Mouse (Mus musculus) cerebellum, postnatal 14 days (tissue): Measurements from ENCODE around the gene Wdhd1.
"Not testable (repeated sequence)": the region's sequence is repeated elsewhere in the genome, so short reads cannot be mapped to it uniquely, and the experiment has no call there.

Experiments used
- DNase-seq, 2 experiments: peaks; one replicate each; pipeline ENCODE4 v3.0.0; 2021; ENCODE audit warnings: mixed read lengths in 2 of 2

Wdhd1 gene

GRCm38 (mm10) chr14:47276637-47277393 lies at the start of gene Wdhd1, which contains the start of gene Socs4:
Gene Wdhd1, minus strand, starts transcription at chr14:47276857.
Gene Socs4, plus strand, starts transcription at chr14:47276931.
- DNase-seq, result peak; percentile 96 to 98

GRCm38 (mm10) chr14:47325965-47326761 lies 49.5 kb upstream of the Wdhd1 start:
- DNase-seq, result no peak

GRCm38 (mm10) chr14:47321581-47321980 lies 44.9 kb upstream of the Wdhd1 start:
- DNase-seq, result not testable (repeated sequence)

DNA sequence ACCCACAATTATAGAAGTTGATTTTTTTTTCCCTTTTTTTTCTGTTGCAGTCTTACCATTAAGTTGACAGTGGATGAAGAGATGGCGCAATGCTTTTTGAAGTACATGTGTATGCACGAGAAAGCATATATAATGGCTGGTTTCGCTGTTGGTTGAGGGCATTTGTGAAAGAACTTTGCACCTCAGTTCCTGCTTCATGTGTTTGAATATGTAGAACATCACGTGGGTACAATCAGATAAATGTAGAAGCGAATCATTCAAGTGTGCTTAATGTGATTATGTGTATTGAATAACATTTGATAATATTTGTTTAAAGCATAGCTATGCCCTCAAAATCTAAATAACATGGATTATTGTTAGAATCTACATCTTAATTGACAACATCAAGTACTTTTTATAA lies 42.7 kb upstream of the Wdhd1 start:
- DNase-seq, result no peak

- DNase-seq, result peak; percentile 46 to 67
Measured at GRCm38 (mm10) chr14:47310342-47311181, 33.9 kb upstream of the Wdhd1 start.

- DNase-seq, result no peak
Measured at GRCm38 (mm10) chr14:47309061-47309460, 32.4 kb upstream of the Wdhd1 start.

DNA sequence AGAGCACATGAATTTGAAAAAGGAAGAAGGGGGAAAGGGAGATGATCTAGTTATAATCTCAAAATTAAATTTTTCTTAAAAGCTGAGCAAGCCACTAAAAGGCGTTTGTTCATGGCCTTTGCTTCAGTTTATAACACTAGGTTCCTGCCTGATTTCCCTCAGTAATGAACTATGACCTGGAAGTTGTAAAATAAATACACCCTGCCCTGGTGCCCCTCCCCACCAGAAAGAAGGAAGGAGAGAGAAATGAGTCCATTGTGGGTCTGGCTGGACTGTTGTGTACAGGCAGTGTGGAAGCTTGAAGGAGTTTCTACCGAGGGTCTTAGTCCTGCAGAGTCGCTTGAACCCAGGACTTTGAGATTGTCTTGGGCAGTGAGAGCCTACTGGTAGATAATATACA lies 31.0 kb upstream of the Wdhd1 start:
- DNase-seq, result no peak

DNA sequence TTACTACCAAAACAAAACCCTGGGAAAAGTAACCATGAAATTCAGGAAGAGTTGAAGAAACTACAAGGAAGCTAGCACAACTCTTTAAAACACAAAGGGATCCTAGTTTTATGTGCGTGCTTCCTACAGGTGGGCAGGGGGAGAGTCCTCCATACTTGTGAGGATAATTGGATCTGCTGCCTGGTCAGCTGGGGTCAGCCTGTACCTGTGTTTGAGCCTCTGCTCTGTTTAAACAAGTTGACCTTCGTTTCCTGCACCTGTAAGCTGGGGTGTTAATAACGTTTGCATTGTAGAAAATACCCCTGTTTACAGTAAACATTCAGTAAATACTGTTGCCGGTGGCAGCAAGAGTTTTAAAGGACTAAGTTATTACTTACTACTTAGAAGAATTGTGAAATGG lies 29.3 kb upstream of the Wdhd1 start:
- DNase-seq, result no peak

DNA sequence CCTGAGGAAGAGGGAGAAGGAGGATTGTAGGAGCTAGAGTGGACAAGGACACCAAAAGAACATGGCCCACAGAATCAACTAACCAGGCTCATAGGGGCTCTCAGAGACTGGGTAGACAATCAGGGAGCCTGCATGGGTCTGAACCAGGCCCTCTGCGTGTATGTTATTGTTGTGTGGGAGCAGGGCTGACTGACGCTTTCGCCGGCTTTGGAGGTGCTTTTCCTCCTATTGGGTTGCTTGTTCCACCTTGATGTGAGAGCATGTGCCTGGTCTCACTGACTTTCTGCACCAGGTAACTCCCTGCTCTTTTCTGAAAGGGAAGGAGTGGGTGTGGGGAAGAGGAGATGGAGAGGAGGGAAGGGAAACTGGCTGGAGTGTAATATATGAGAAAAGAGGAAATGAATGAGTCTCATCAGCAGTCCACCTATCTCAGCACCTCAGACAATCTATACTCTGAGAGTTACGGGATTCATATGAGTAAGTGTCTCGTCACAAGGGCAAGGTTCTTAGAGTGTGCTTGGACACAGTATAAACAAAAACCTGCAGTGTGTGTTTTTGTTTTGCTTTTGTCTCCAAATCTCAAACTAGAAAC lies 28.3 kb upstream of the Wdhd1 start:
- no peak for DNase-seq

DNA sequence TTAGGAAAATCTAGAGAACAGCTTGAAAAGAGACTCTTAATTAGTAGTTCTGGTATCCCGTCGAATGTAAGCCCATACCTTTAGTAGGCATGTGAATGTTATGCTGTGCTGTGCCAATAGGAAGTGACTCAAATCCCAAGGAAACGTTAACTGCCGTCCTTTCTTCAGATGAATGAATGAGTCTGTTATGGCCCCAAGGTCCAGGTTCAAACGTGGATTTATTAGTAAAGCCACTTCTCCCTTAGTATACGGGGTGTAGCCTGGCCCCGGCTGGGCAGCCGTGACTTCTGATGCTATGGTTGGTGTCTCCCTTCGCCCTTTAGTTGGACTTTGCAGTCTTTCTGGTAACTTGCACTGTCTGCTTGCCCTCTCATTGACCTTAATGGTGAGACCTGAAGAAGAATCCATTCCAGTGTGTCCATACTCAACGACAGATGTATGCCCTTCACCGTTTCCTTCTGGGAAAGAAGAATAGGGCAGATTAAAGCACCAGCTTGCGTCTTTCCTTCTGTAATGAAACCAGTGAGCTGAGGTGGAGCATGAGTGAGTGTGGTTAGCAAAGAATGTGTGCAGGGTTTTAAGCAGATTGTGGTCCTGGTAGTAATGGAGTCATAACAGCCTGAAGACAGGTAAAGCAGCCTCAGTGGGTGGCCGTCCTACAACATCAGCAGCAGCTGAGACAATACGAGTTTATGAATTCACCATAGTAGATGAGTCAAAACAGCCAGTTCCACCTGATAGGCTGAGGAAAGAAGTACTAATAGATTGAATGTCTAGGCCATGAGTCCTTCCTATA lies 26.4 kb upstream of the Wdhd1 start:
- DNase-seq, result no peak

DNA sequence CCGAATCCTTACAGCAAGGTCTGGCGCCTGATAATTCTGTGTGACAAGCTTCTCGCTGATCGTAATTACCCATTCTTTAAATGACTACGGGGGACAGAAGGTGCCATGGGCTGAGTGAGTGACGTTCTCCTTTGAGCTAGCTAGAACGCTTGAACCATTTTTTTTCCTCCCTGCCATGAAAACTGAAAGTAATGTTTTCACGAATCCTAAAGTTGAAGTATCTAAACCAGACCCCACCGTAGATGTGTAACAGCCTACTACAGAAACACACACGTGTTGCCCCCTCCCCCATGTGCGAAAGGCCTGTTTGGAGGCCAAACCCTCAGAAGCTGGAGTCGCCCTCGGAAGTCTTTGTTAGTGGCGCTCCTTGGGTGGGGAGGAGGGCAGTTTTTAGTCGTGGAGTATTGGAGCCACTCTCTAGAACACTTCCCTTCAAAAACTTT lies 22.2 kb upstream of the Wdhd1 start:
- DNase-seq, result peak; percentile 27 to 41

- no peak for DNase-seq
Measured at GRCm38 (mm10) chr14:47298408-47298792, 21.7 kb upstream of the Wdhd1 start.

DNA sequence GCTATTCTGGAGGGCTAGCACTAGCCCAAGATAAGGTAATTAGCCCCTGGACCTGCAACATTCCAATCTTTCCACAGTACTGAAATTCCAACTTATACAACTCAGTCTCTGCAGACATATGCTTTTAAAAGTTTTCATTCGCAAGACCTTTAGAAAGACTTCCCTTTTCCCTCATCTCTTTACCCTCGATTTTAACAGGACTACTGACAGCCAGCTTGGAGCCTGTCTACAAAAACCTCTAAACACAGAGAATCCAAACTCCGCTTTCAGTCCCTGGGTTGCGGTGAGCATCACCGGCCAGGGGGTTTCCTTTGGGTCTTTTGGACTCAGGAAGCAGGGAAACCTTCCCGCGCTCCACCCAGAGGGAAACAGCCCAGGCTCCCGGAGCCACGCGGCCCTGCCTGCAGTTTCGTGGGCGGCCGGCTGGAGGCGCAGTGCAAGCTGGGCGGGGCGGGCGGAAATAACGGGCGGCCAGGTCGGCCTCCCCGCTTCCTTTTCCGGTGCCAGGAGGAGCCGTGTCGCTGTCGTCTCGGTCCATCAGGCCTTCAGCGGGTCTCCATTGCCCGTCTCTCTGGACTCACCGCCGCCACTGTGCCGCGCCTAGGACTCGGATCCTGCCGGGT lies 21.2 kb upstream of the Wdhd1 start, which contains the start of gene Mapk1ip1l:
Gene Mapk1ip1l, plus strand, starts transcription at position 482 of the 623 bp plus-strand sequence.
- peak; percentile 95 to 96 for DNase-seq

GRCm38 (mm10) chr14:47296232-47296631 lies 19.6 kb upstream of the Wdhd1 start:
- no peak for DNase-seq

- no peak for DNase-seq
Measured at GRCm38 (mm10) chr14:47294136-47294535, 17.5 kb upstream of the Wdhd1 start.

DNA sequence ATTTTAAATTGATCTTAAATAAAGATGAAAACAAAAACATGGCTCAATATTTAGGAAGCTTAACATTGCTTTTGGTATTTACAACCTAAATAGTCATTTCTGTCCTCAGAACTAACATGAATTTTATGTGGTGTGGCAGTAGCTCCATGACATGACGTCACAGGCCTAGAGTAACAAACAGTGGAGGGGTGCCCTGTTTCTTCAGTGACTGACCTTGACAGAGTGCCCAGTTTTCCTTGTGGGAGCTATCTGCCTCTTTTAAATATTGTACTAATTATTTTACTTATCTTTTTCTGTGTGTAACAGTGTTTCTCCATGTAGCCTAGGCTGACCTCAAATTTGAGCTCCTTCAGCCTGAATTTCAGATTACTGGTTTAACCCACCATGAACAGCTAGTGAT lies 15.1 kb upstream of the Wdhd1 start:
- no peak for DNase-seq

DNA sequence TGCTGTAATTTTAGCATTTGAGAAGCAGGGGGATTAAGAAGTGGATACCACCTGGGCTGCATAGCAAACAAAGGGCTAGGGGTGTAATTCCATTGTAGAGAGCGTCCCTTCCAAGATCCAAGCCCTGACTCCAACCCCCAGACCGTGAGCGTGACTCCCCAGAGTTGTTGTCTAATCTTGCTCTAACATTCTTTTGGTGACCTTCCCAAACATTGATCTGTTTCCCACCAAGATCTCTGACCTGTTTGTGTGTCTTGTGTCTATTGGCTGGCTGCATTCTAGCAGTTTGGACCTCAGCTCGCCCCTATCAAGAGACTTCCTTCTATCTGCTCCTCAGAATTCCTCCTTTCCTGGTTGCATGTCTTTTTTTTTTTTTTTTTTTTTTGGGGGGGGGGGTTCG lies 10.4 kb upstream of the Wdhd1 start:
- DNase-seq, result no peak

- DNase-seq, result no peak
Measured at GRCm38 (mm10) chr14:47286215-47286614, 9.6 kb upstream of the Wdhd1 start.

DNA sequence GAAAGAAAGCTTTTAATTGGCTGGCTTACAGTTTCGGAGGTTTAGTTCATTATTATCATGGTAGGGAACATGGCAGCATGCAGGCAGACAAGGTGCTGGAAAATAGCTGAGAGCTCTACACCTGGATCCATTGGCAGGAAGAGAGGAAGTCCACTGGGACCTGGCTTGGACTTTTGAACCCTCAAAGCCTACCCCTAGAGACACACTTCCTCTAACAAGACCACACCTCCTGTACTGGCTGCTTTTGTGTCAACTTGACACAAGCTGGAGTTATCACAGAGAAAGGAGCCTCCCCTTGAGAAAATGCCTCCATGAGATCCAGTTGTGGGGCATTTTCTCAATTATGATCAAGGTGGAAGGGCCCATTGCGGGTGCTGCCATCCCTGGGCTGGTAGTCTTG lies 8.6 kb upstream of the Wdhd1 start:
- DNase-seq, result no peak

DNA sequence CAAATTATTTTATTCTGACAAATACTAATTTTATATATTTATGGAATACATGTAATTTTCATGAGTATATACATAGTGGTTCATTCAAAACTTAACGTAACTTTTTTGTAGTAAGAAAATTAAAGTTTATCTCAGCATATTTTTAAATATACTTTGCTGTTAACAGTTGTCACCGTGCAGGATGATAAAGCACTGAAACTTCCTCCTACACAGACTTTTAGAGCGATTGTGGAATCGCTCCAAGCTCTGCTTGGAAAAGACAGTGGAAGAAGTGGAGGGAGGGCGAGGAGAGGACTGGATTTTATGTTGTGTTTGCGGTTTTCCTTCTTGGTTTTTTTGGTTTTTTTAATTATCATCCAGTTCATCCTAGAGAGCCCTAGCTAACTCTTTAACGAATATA lies 6.9 kb upstream of the Wdhd1 start:
- no peak for DNase-seq

DNA sequence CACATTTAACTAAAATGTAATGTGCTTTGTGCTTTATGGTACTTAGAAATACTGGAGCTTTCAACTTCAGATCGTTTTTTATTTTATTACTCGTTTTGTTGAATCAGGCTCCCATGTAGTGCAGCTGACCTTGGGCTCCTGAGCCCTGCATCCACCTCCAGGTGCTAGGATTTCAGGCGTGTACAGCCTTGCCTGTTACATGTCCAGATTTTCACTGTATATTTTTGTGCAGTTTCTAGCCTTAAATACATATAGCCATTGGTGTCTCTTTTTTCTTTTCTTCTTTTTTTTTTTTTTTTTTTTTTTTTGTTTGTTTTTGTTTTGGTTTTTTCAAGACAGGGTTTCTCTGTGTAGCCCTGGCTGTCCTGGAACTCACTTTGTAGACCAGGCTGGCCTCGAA lies 4.9 kb upstream of the Wdhd1 start:
- no peak for DNase-seq
